Mouse (Mus musculus): ENCODE results near the gene Snx13. TPM values are rescaled to one million over a fixed set of nuclear protein-coding genes. Genes with fewer than 3 reads are reported as not detected.

Gene Snx13
- polyA plus RNA-seq, 1 experiment from 2014 or later: 34.5 TPM

- DNase-seq: no peak
Observed at GRCm38 (mm10) chr12:35054420-35054819, 7.4 kb downstream of the Snx13 start.

GRCm38 (mm10) chr12:35055114-35056095 is 8.4 kb downstream of the Snx13 start:
- no peak overlapping the region for H3K4me3 ChIP-seq (replicated peaks; ENCODE audit: low read depth, low read length)
- DNase-seq: no peak
- ATAC-seq (ENCODE audit: low FRiP score, low TSS enrichment): no peak
- H3K9ac ChIP-seq (replicated peaks; ENCODE audit: low read length): no peak overlapping the region
- no peak overlapping the region for H3K4me2 ChIP-seq (ENCODE audit: low read length)
- H3K36me3 ChIP-seq (ENCODE audit: control insufficient read depth, insufficient read depth, low read length): no peaks in the 10 kb centered on the region
- no peak overlapping the region for H3K27ac ChIP-seq (replicated peaks; ENCODE audit: low read depth, low read length)
- H3K4me1 ChIP-seq (ENCODE audit: control insufficient read depth, insufficient read depth, low read length): no peaks in the 10 kb centered on the region
- 89% methylated on average over 7 of the region's 7 CpGs for WGBS
- H3K27me3 ChIP-seq (ENCODE audit: control insufficient read depth, insufficient read depth, low read length): no peaks in the 10 kb centered on the region
- peaks cover 5% of the 10 kb centered on the region; the same call in 1 of the 2 replicates for H3K9me3 ChIP-seq (ENCODE audit: control insufficient read depth, low read length)

More at GRCm38 (mm10) chr12:35054420-35054819, 7.4 kb downstream of the Snx13 start:
- Histone ChIP-seq H3K9me3 (ENCODE audit: control insufficient read depth, low read length) (peaks cover 5% of the 10 kb centered on the region; the same call in 1 of the 2 replicates), H3K4me2 (ENCODE audit: low read length) (no peak overlapping the region), H3K9ac (replicated peaks; ENCODE audit: low read length) (no peak overlapping the region), H3K27ac (replicated peaks; ENCODE audit: low read depth, low read length) (no peak overlapping the region), H3K27me3 (ENCODE audit: control insufficient read depth, insufficient read depth, low read length) (no peaks in the 10 kb centered on the region), H3K36me3 (ENCODE audit: control insufficient read depth, insufficient read depth, low read length) (no peaks in the 10 kb centered on the region), H3K4me3 (replicated peaks; ENCODE audit: low read depth, low read length) (no peak overlapping the region), H3K4me1 (ENCODE audit: control insufficient read depth, insufficient read depth, low read length) (no peaks in the 10 kb centered on the region)
- 92% methylated on average over 6 of the region's 6 CpGs for WGBS
- no peak for ATAC-seq (ENCODE audit: low FRiP score, low TSS enrichment)

- H3K27ac ChIP-seq (replicated peaks; ENCODE audit: low read depth, low read length): no peak overlapping the region
- 80% methylated on average over 3 of the region's 3 CpGs for WGBS
- ATAC-seq (ENCODE audit: low FRiP score, low TSS enrichment) (no peak), DNase-seq (peak; percentile 6)
- H3K4me2 ChIP-seq (ENCODE audit: low read length): no peak overlapping the region
- no peaks in the 10 kb centered on the region for H3K9me3 ChIP-seq (ENCODE audit: control insufficient read depth, low read length)
- no peaks in the 10 kb centered on the region for H3K36me3 ChIP-seq (ENCODE audit: control insufficient read depth, insufficient read depth, low read length)
- H3K4me1 ChIP-seq (ENCODE audit: control insufficient read depth, insufficient read depth, low read length): no peaks in the 10 kb centered on the region
- no peak overlapping the region for H3K4me3 ChIP-seq (replicated peaks; ENCODE audit: low read depth, low read length)
- H3K9ac ChIP-seq (replicated peaks; ENCODE audit: low read length): no peak overlapping the region
- no peaks in the 10 kb centered on the region for H3K27me3 ChIP-seq (ENCODE audit: control insufficient read depth, insufficient read depth, low read length)
Observed at GRCm38 (mm10) chr12:35063697-35064468, 16.9 kb downstream of the Snx13 start.

- Histone ChIP-seq H3K4me1 (ENCODE audit: control insufficient read depth, insufficient read depth, low read length) (no peaks in the 10 kb centered on the region), H3K9me3 (ENCODE audit: control insufficient read depth, low read length) (no peaks in the 10 kb centered on the region), H3K4me3 (replicated peaks; ENCODE audit: low read depth, low read length) (no peak overlapping the region), H3K4me2 (ENCODE audit: low read length) (no peak overlapping the region), H3K9ac (replicated peaks; ENCODE audit: low read length) (no peak overlapping the region), H3K36me3 (ENCODE audit: control insufficient read depth, insufficient read depth, low read length) (no peaks in the 10 kb centered on the region), H3K27ac (replicated peaks; ENCODE audit: low read depth, low read length) (no peak overlapping the region), H3K27me3 (ENCODE audit: control insufficient read depth, insufficient read depth, low read length) (no peaks in the 10 kb centered on the region)
- no peak for ATAC-seq (ENCODE audit: low FRiP score, low TSS enrichment)
- DNase-seq: no peak
Observed at GRCm38 (mm10) chr12:35067621-35068020, 20.6 kb downstream of the Snx13 start.

- Histone ChIP-seq H3K9me3 (ENCODE audit: control insufficient read depth, low read length) (no peaks in the 10 kb centered on the region), H3K4me1 (ENCODE audit: control insufficient read depth, insufficient read depth, low read length) (no peaks in the 10 kb centered on the region), H3K4me2 (ENCODE audit: low read length) (no peak overlapping the region), H3K9ac (replicated peaks; ENCODE audit: low read length) (no peak overlapping the region), H3K4me3 (replicated peaks; ENCODE audit: low read depth, low read length) (no peak overlapping the region), H3K27ac (replicated peaks; ENCODE audit: low read depth, low read length) (no peak overlapping the region), H3K36me3 (ENCODE audit: control insufficient read depth, insufficient read depth, low read length) (no peaks in the 10 kb centered on the region), H3K27me3 (ENCODE audit: control insufficient read depth, insufficient read depth, low read length) (no peaks in the 10 kb centered on the region)
- ATAC-seq (ENCODE audit: low FRiP score, low TSS enrichment) (no peak), DNase-seq (no peak)
Observed at GRCm38 (mm10) chr12:35071336-35071735, 24.4 kb downstream of the Snx13 start.

- no peaks in the 10 kb centered on the region for H3K9me3 ChIP-seq (ENCODE audit: control insufficient read depth, low read length)
- ATAC-seq (ENCODE audit: low FRiP score, low TSS enrichment) (no peak), DNase-seq (no peak)
- H3K27ac ChIP-seq (replicated peaks; ENCODE audit: low read depth, low read length): no peak overlapping the region
- H3K4me2 ChIP-seq (ENCODE audit: low read length): no peak overlapping the region
- no peak overlapping the region for H3K9ac ChIP-seq (replicated peaks; ENCODE audit: low read length)
- H3K27me3 ChIP-seq (ENCODE audit: control insufficient read depth, insufficient read depth, low read length): no peaks in the 10 kb centered on the region
- no peaks in the 10 kb centered on the region for H3K4me1 ChIP-seq (ENCODE audit: control insufficient read depth, insufficient read depth, low read length)
- no peaks in the 10 kb centered on the region for H3K36me3 ChIP-seq (ENCODE audit: control insufficient read depth, insufficient read depth, low read length)
- no peak overlapping the region for H3K4me3 ChIP-seq (replicated peaks; ENCODE audit: low read depth, low read length)
Observed at GRCm38 (mm10) chr12:35072178-35072577, 25.2 kb downstream of the Snx13 start.

- no peak for ATAC-seq (ENCODE audit: low FRiP score, low TSS enrichment)
Observed at GRCm38 (mm10) chr12:35075993-35076392, 29.0 kb downstream of the Snx13 start.

GRCm38 (mm10) chr12:35123549-35123948 is 76.6 kb downstream of the Snx13 start:
- no peak for DNase-seq

More at GRCm38 (mm10) chr12:35075993-35076392, 29.0 kb downstream of the Snx13 start:
- Histone ChIP-seq H3K9ac (replicated peaks; ENCODE audit: low read length) (no peak overlapping the region), H3K27ac (replicated peaks; ENCODE audit: low read depth, low read length) (no peak overlapping the region), H3K27me3 (ENCODE audit: control insufficient read depth, insufficient read depth, low read length) (no peaks in the 10 kb centered on the region), H3K4me3 (replicated peaks; ENCODE audit: low read depth, low read length) (no peak overlapping the region), H3K4me1 (ENCODE audit: control insufficient read depth, insufficient read depth, low read length) (no peaks in the 10 kb centered on the region), H3K4me2 (ENCODE audit: low read length) (no peak overlapping the region), H3K9me3 (ENCODE audit: control insufficient read depth, low read length) (no peaks in the 10 kb centered on the region), H3K36me3 (ENCODE audit: control insufficient read depth, insufficient read depth, low read length) (no peaks in the 10 kb centered on the region)
- DNase-seq: no peak
- 89% methylated on average over 3 of the region's 3 CpGs for WGBS

More at GRCm38 (mm10) chr12:35123549-35123948, 76.6 kb downstream of the Snx13 start:
- no peak for ATAC-seq (ENCODE audit: low FRiP score, low TSS enrichment)
- Histone ChIP-seq H3K27ac (replicated peaks; ENCODE audit: low read depth, low read length) (no peak overlapping the region), H3K9ac (replicated peaks; ENCODE audit: low read length) (no peak overlapping the region), H3K4me1 (ENCODE audit: control insufficient read depth, insufficient read depth, low read length) (no peaks in the 10 kb centered on the region), H3K9me3 (ENCODE audit: control insufficient read depth, low read length) (no peaks in the 10 kb centered on the region), H3K27me3 (ENCODE audit: control insufficient read depth, insufficient read depth, low read length) (no peaks in the 10 kb centered on the region), H3K36me3 (ENCODE audit: control insufficient read depth, insufficient read depth, low read length) (peaks cover 14% of the 10 kb centered on the region), H3K4me2 (ENCODE audit: low read length) (no peak overlapping the region), H3K4me3 (replicated peaks; ENCODE audit: low read depth, low read length) (no peak overlapping the region)
- 89% methylated on average over 3 of the region's 3 CpGs for WGBS
